Mouse (Mus musculus): ENCODE results near the gene Gm10645.

- TF ChIP-seq POLR2A (IDR thresholded peaks at IDR 0.05; ENCODE audit: borderline replicate concordance, control insufficient read depth, low read depth, low read length) (no peak), CTCF (IDR thresholded peaks at IDR 0.05; ENCODE audit: control insufficient read depth, insufficient read depth, low read length) (no peak)
Observed at GRCm38 (mm10) chr8:83149124-83149523, 16.8 kb downstream of the Gm10645 start.
